In genomic region chr12:45563325-45564030, GRCm38 (mm10) we compare ENCODE assay signal across 13 mouse cellular contexts.
DNase-seq lines count a peak whose midpoint lies in the region; ATAC-seq lines count a peak whose summit lies in the region.
"Had no signal": no experiment of that assay in that cellular context is flagged by ENCODE, and none has a peak within 500 bp of the region (broad histone marks: within the 10 kb centered on the region; RNA-seq: fewer than 3 reads in every experiment).

No protein-coding gene starts in this region.

- H3K27me3 ChIP-seq in neural tube, embryonic 11.5 days (ENCODE audit: control insufficient read depth, insufficient read depth, low read length) = no peaks in the 10 kb centered on the region
- H3K27me3 ChIP-seq in hindbrain, embryonic 13.5 days = no peaks in the 10 kb centered on the region
- no peaks in the 10 kb centered on the region for H3K27me3 ChIP-seq in midbrain, embryonic 13.5 days
- H3K27me3 ChIP-seq: CH12.LX; intestine, embryonic 15.5 days; liver, embryonic 13.5 days; Patski had no signal

- no peak overlapping the region for H3K4me2 ChIP-seq in neural tube, embryonic 11.5 days (ENCODE audit: low read depth)
- H3K4me2 ChIP-seq in hindbrain, embryonic 13.5 days = no peak overlapping the region
- H3K4me2 ChIP-seq in midbrain, embryonic 13.5 days (replicated peaks) = no peak overlapping the region
- H3K4me2 ChIP-seq: intestine, embryonic 15.5 days; liver, embryonic 13.5 days had no signal

- no peak overlapping the region for H3K4me3 ChIP-seq in neural tube, embryonic 11.5 days (ENCODE audit: low read depth, low read length)
- no peak overlapping the region for H3K4me3 ChIP-seq in hindbrain, embryonic 13.5 days
- no peak overlapping the region for H3K4me3 ChIP-seq in midbrain, embryonic 13.5 days (replicated peaks)
- H3K4me3 ChIP-seq: erythroblast, embryonic 14.5 days; intestine, embryonic 15.5 days; liver, embryonic 13.5 days had no signal

- no peaks in the 10 kb centered on the region for H3K36me3 ChIP-seq in neural tube, embryonic 11.5 days (ENCODE audit: control insufficient read depth, insufficient read depth, low read length)
- no peaks in the 10 kb centered on the region for H3K36me3 ChIP-seq in hindbrain, embryonic 13.5 days
- H3K36me3 ChIP-seq in midbrain, embryonic 13.5 days = no peaks in the 10 kb centered on the region
- H3K36me3 ChIP-seq: intestine, embryonic 15.5 days; liver, embryonic 13.5 days had no signal

- intact Hi-C loops in left cerebral cortex, postnatal 10 days (cut with DNase I) = no loop called here

- ATAC-seq in neural tube, embryonic 11.5 days (ENCODE audit: insufficient read depth, low FRiP score, low TSS enrichment) = peak; percentile 65
- peak; percentile 73 for ATAC-seq in hindbrain, embryonic 13.5 days (ENCODE audit: low FRiP score)
- peak; percentile 94 for ATAC-seq in midbrain, embryonic 13.5 days
- ATAC-seq: intestine, embryonic 15.5 days; Patski had no signal

- no peaks in the 10 kb centered on the region for H3K9me3 ChIP-seq in neural tube, embryonic 11.5 days (ENCODE audit: control insufficient read depth, low read length)
- no peaks in the 10 kb centered on the region for H3K9me3 ChIP-seq in hindbrain, embryonic 13.5 days
- no peaks in the 10 kb centered on the region for H3K9me3 ChIP-seq in midbrain, embryonic 13.5 days
- H3K9me3 ChIP-seq: intestine, embryonic 15.5 days; liver, embryonic 13.5 days had no signal

- H3K9ac ChIP-seq in neural tube, embryonic 11.5 days (ENCODE audit: low read length) = no peak overlapping the region
- H3K9ac ChIP-seq in hindbrain, embryonic 13.5 days = peak overlapping the region; percentile 6; the same call in 1 of the 2 replicates
- no peak overlapping the region for H3K9ac ChIP-seq in midbrain, embryonic 13.5 days (replicated peaks)
- H3K9ac ChIP-seq: intestine, embryonic 15.5 days; liver, embryonic 13.5 days had no signal

- H3K27ac ChIP-seq in neural tube, embryonic 11.5 days (ENCODE audit: low read depth, low read length) = peak overlapping the region; percentile 39; the same call in 1 of the 2 replicates
- H3K27ac ChIP-seq in hindbrain, embryonic 13.5 days = peak overlapping the region; percentile 91
- H3K27ac ChIP-seq in midbrain, embryonic 13.5 days = peak overlapping the region; percentile 90
- H3K27ac ChIP-seq: intestine, embryonic 15.5 days; liver, embryonic 13.5 days had no signal

- peaks cover 5% of the 10 kb centered on the region; the same call in 1 of the 2 replicates for H3K4me1 ChIP-seq in neural tube, embryonic 11.5 days (ENCODE audit: control insufficient read depth, insufficient read depth, low read length)
- H3K4me1 ChIP-seq in hindbrain, embryonic 13.5 days (replicated peaks) = peaks cover 37% of the 10 kb centered on the region
- H3K4me1 ChIP-seq in midbrain, embryonic 13.5 days (replicated peaks) = peaks cover 38% of the 10 kb centered on the region
- H3K4me1 ChIP-seq: intestine, embryonic 15.5 days; liver, embryonic 13.5 days had no signal

- WGBS in neural tube, embryonic 11.5 days = 71% methylated on average over 13 of the region's 13 CpGs
- WGBS in hindbrain, embryonic 13.5 days = 40% methylated on average over 13 of the region's 13 CpGs
- WGBS in midbrain, embryonic 13.5 days = 31% methylated on average over 13 of the region's 13 CpGs

- peak; percentile 29 for DNase-seq in neural tube, embryonic 11.5 days (ENCODE audit: low spot score)
- DNase-seq in neural tube, embryonic 10.5 days (ENCODE audit: extremely low spot score, low spot score) = no peak
- DNase-seq in left cerebral cortex, postnatal 10 days (ENCODE audit: extremely low spot score in 1 of 2, low spot score in 2 of 2) = no peak
- DNase-seq in cerebellum, adult 8-10 months = no peak
- no peak for DNase-seq in thymus, postnatal 25 days
- DNase-seq: liver, embryonic 13.5 days; lung, postnatal 14 days had no signal

Comparison
In these comparisons a context has a peak if more than half of its experiments do, and no peak if none do; other contexts are left out.
1. H3K27ac ChIP-seq: peak in every context shown above with its lines; median percentile 91 in hindbrain, embryonic 13.5 days; 90 in midbrain, embryonic 13.5 days; 39 in neural tube, embryonic 11.5 days.